Mouse (Mus musculus): ENCODE measurements around the gene Arpin. TPM values are rescaled to one million over a fixed set of nuclear protein-coding genes. Genes with fewer than 3 reads are reported as not detected.

The Arpin gene
- polyA plus RNA-seq, 1 experiment from 2014 or later: 60.8 TPM

- H3K4me3 ChIP-seq (ENCODE audit: low read length): peak overlapping the region; percentile 70
- no peaks in the 10 kb centered on the region for H3K9me3 ChIP-seq (ENCODE audit: control insufficient read depth, low read length)
- peak; percentile 96 for ATAC-seq
- 8% methylated on average over 19 of the region's 19 CpGs for WGBS
- H3K4me1 ChIP-seq (ENCODE audit: control insufficient read depth, insufficient read depth, low read length): peaks cover 9% of the 10 kb centered on the region
- peak overlapping the region; percentile 97 for H3K27ac ChIP-seq (ENCODE audit: low read length)
- peak overlapping the region; percentile 80 for H3K4me2 ChIP-seq (ENCODE audit: low read depth, low read length)
- no peaks in the 10 kb centered on the region for H3K27me3 ChIP-seq (replicated peaks; ENCODE audit: control insufficient read depth, insufficient read depth, low read length)
- 0 out of 2 replicates have a peak, but pooled peaks cover 3% of the 10 kb centered on the region for H3K36me3 ChIP-seq (ENCODE audit: control insufficient read depth, insufficient read depth, low read length)
- peak overlapping the region; percentile 87 for H3K9ac ChIP-seq (ENCODE audit: low read depth, low read length)
These were observed 499 bp upstream of the Arpin start for GRCm38 (mm10) chr7:79935511-79936205.

DNA sequence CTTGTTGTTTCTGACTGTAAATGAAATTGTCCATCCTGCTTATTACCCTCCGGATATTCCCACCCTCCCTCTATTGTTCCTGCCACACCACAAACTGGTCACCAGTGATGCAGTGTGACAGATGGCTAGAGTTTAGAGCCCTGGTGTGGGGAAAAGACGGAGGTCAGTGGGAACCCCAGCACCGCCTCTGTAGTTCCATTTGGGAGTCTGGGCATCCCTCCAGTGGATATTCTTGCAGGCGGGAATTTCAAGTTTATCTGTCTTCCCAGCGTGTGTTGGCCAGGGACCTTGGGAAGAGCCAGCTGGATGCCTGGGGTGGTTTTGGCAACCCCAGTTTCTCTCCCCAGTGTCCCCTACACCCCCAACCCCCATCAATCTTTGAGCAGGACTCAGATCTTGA is 698 bp downstream of the Arpin start:
- Histone ChIP-seq H3K4me1 (ENCODE audit: control insufficient read depth, insufficient read depth, low read length) (peaks cover 9% of the 10 kb centered on the region), H3K36me3 (ENCODE audit: control insufficient read depth, insufficient read depth, low read length) (0 out of 2 replicates have a peak, but pooled peaks cover 6% of the 10 kb centered on the region), H3K9ac (ENCODE audit: low read depth, low read length) (peak overlapping the region; percentile 87), H3K4me3 (ENCODE audit: low read length) (peak overlapping the region; percentile 70), H3K27me3 (replicated peaks; ENCODE audit: control insufficient read depth, insufficient read depth, low read length) (no peaks in the 10 kb centered on the region), H3K4me2 (ENCODE audit: low read depth, low read length) (peak overlapping the region; percentile 80), H3K27ac (ENCODE audit: low read length) (peak overlapping the region; percentile 97), H3K9me3 (ENCODE audit: control insufficient read depth, low read length) (no peaks in the 10 kb centered on the region)
- 27% methylated on average over 5 of the region's 5 CpGs for WGBS
- peak; percentile 1; the same call in 1 of the 2 replicates for ATAC-seq

GRCm38 (mm10) chr7:79928516-79929052 is 6.6 kb downstream of the Arpin start:
- Histone ChIP-seq H3K4me1 (ENCODE audit: control insufficient read depth, insufficient read depth, low read length) (no peaks in the 10 kb centered on the region), H3K36me3 (ENCODE audit: control insufficient read depth, insufficient read depth, low read length) (0 out of 2 replicates have a peak, but pooled peaks cover 15% of the 10 kb centered on the region), H3K27ac (ENCODE audit: low read length) (no peak overlapping the region), H3K9me3 (ENCODE audit: control insufficient read depth, low read length) (no peaks in the 10 kb centered on the region), H3K4me3 (ENCODE audit: low read length) (no peak overlapping the region), H3K4me2 (ENCODE audit: low read depth, low read length) (no peak overlapping the region), H3K27me3 (replicated peaks; ENCODE audit: control insufficient read depth, insufficient read depth, low read length) (no peaks in the 10 kb centered on the region), H3K9ac (ENCODE audit: low read depth, low read length) (no peak overlapping the region)
- WGBS: 76% methylated on average over 2 of the region's 2 CpGs
- no peak for ATAC-seq

DNA sequence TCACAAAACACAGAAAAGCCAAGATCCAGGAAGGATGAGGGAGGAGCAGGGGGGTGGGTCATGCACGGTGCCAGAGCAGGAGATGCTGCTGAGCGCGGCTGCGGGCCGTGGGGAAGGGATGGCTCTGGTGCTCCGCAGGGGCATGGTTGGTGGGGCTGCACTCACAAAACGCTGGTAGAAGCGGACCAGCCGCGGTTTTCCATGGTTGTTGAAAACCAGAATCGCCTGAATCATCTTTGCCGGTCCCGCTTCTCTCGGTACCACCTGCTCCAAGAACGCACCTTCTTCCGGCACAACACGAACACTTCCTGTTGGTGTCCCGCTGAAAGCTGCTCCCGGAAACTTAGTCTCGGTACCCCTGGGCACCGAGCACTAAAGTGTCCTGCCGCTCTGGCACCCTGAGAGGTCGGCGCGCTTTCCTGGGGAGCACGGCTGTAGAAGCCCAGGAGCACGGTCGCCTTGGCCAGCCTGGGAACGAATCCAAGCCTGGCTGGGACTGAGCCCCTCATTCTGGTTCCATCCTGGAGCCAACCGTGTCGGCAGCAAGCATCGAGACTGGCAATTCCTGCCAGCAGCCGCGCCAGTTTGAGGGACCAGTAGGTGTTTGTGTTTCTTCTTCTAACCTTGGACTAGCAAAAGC is 14.7 kb downstream of the Arpin start, which contains the start of gene Ap3s2:
TSS of gene Ap3s2 (minus strand) at position 306 of the 640 bp plus-strand sequence.
- Histone ChIP-seq H3K27me3 (replicated peaks; ENCODE audit: control insufficient read depth, insufficient read depth, low read length) (no peaks in the 10 kb centered on the region), H3K4me2 (ENCODE audit: low read depth, low read length) (peak within 1 kb of the TSS; percentile 72), H3K36me3 (ENCODE audit: control insufficient read depth, insufficient read depth, low read length) (no peaks in the 10 kb centered on the region), H3K4me3 (ENCODE audit: low read length) (peak within 1 kb of the TSS; percentile 65), H3K9me3 (ENCODE audit: control insufficient read depth, low read length) (no peaks in the 10 kb centered on the region), H3K27ac (ENCODE audit: low read length) (peak within 1 kb of the TSS; percentile 74), H3K9ac (ENCODE audit: low read depth, low read length) (peak within 1 kb of the TSS; percentile 90), H3K4me1 (ENCODE audit: control insufficient read depth, insufficient read depth, low read length) (peaks cover 6% of the 10 kb centered on the region; the same call in 1 of the 2 replicates)
- ATAC-seq: peak; percentile 95
- WGBS: under 1% methylated on average over 34 of the region's 34 CpGs

- Histone ChIP-seq H3K4me3 (ENCODE audit: low read length) (no peak overlapping the region), H3K27me3 (replicated peaks; ENCODE audit: control insufficient read depth, insufficient read depth, low read length) (no peaks in the 10 kb centered on the region), H3K9me3 (ENCODE audit: control insufficient read depth, low read length) (no peaks in the 10 kb centered on the region), H3K4me2 (ENCODE audit: low read depth, low read length) (no peak overlapping the region), H3K27ac (ENCODE audit: low read length) (no peak overlapping the region), H3K36me3 (ENCODE audit: control insufficient read depth, insufficient read depth, low read length) (peaks cover 3% of the 10 kb centered on the region; the same call in 1 of the 2 replicates), H3K4me1 (ENCODE audit: control insufficient read depth, insufficient read depth, low read length) (peaks cover 2% of the 10 kb centered on the region; the same call in 1 of the 2 replicates), H3K9ac (ENCODE audit: low read depth, low read length) (no peak overlapping the region)
- peak; percentile 69 for ATAC-seq
- WGBS: 66% methylated on average over 3 of the region's 3 CpGs
These were observed 20.6 kb downstream of the Arpin start for GRCm38 (mm10) chr7:79914556-79914955.

- no peaks in the 10 kb centered on the region for H3K9me3 ChIP-seq (ENCODE audit: control insufficient read depth, low read length)
- no peak overlapping the region for H3K4me3 ChIP-seq (ENCODE audit: low read length)
- no peak overlapping the region for H3K9ac ChIP-seq (ENCODE audit: low read depth, low read length)
- peaks cover 9% of the 10 kb centered on the region; the same call in 1 of the 2 replicates for H3K36me3 ChIP-seq (ENCODE audit: control insufficient read depth, insufficient read depth, low read length)
- WGBS: 61% methylated on average over 2 of the region's 2 CpGs
- H3K4me1 ChIP-seq (ENCODE audit: control insufficient read depth, insufficient read depth, low read length): no peaks in the 10 kb centered on the region; the same call in 1 of the 2 replicates
- H3K27me3 ChIP-seq (replicated peaks; ENCODE audit: control insufficient read depth, insufficient read depth, low read length): no peaks in the 10 kb centered on the region
- ATAC-seq: no peak
- H3K4me2 ChIP-seq (ENCODE audit: low read depth, low read length): no peak overlapping the region
- H3K27ac ChIP-seq (ENCODE audit: low read length): no peak overlapping the region
These were observed 27.8 kb downstream of the Arpin start for GRCm38 (mm10) chr7:79907356-79907755.

DNA sequence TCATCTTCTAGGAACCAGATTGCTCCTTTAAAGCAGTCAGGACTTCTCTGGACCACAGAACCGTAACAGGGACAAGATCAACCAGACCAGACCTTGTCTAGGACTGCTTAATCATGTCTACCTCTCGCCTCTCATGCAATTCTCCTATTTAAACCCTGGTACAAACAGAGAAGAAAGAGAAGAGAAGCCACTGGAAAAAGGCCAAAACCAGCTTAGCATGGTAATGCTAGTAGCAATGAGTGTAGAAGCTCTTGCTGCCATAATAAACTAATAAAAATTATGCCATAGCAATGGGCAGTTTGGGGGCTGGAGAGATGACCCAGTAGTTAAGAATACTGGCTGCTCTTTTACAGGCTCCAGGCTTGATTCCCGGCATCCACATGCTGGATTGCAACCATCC is 28.2 kb downstream of the Arpin start:
- Histone ChIP-seq H3K9me3 (ENCODE audit: control insufficient read depth, low read length) (no peaks in the 10 kb centered on the region), H3K27me3 (replicated peaks; ENCODE audit: control insufficient read depth, insufficient read depth, low read length) (no peaks in the 10 kb centered on the region), H3K36me3 (ENCODE audit: control insufficient read depth, insufficient read depth, low read length) (peaks cover 9% of the 10 kb centered on the region; the same call in 1 of the 2 replicates), H3K4me1 (ENCODE audit: control insufficient read depth, insufficient read depth, low read length) (no peaks in the 10 kb centered on the region; the same call in 1 of the 2 replicates), H3K27ac (ENCODE audit: low read length) (no peak overlapping the region), H3K9ac (ENCODE audit: low read depth, low read length) (no peak overlapping the region), H3K4me3 (ENCODE audit: low read length) (no peak overlapping the region), H3K4me2 (ENCODE audit: low read depth, low read length) (no peak overlapping the region)
- WGBS: 94% methylated on average over 3 of the region's 3 CpGs
- no peak for ATAC-seq

GRCm38 (mm10) chr7:79905193-79905592 is 30.0 kb downstream of the Arpin start:
- Histone ChIP-seq H3K4me2 (ENCODE audit: low read depth, low read length) (no peak overlapping the region), H3K9ac (ENCODE audit: low read depth, low read length) (no peak overlapping the region), H3K27me3 (replicated peaks; ENCODE audit: control insufficient read depth, insufficient read depth, low read length) (no peaks in the 10 kb centered on the region), H3K4me3 (ENCODE audit: low read length) (no peak overlapping the region), H3K27ac (ENCODE audit: low read length) (no peak overlapping the region), H3K4me1 (ENCODE audit: control insufficient read depth, insufficient read depth, low read length) (no peaks in the 10 kb centered on the region; the same call in 1 of the 2 replicates), H3K9me3 (ENCODE audit: control insufficient read depth, low read length) (no peaks in the 10 kb centered on the region), H3K36me3 (ENCODE audit: control insufficient read depth, insufficient read depth, low read length) (peaks cover 9% of the 10 kb centered on the region; the same call in 1 of the 2 replicates)
- WGBS: 93% methylated on average over 4 of the region's 4 CpGs
- no peak for ATAC-seq

DNA sequence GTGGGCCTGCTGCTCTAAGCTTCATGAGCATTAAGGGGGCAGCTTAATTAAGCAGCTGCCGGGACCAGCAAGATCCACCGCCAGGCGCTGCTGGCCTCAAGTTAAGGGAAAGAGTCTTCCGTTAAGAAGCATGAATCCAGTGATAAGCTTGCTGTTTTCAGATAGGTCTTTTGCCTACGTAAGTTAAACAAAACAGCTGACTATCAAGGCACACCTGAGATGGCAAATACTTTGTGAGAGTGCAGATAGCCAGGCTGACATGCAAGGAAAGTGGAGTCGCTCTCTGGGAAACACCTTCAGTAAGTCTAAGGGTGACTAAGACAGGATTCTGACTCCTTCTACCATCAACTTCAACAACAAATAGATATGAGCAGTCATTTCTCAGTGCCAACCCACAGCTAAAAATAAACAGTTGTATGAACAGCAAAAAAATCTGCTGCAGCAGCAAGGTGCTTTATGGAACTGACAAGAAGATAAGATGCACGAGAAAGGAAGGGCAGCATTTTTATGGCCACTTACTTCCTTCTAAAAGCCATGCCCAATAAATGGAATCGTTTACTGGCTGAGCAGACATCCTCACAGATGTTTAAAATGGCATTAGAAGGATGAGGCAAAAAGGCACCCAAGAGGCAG is 31.9 kb downstream of the Arpin start:
- peak; percentile 77 for ATAC-seq
- 58% methylated on average over 8 of the region's 8 CpGs for WGBS

More for the DNA sequence above, 31.9 kb downstream of the Arpin start:
- Histone ChIP-seq H3K9me3 (ENCODE audit: control insufficient read depth, low read length) (no peaks in the 10 kb centered on the region), H3K4me1 (ENCODE audit: control insufficient read depth, insufficient read depth, low read length) (no peaks in the 10 kb centered on the region; the same call in 1 of the 2 replicates), H3K27me3 (replicated peaks; ENCODE audit: control insufficient read depth, insufficient read depth, low read length) (no peaks in the 10 kb centered on the region), H3K9ac (ENCODE audit: low read depth, low read length) (no peak overlapping the region), H3K4me3 (ENCODE audit: low read length) (no peak overlapping the region), H3K36me3 (ENCODE audit: control insufficient read depth, insufficient read depth, low read length) (no peaks in the 10 kb centered on the region), H3K27ac (ENCODE audit: low read length) (peak overlapping the region; percentile 84), H3K4me2 (ENCODE audit: low read depth, low read length) (no peak overlapping the region)
